Mouse (Mus musculus): ENCODE results near the gene Dock9. TPM values are rescaled to one million over a fixed set of nuclear protein-coding genes. Genes with fewer than 3 reads are reported as not detected.

Dock9 gene
- polyA plus RNA-seq, 1 experiment from 2014 or later: 5.2 TPM

DNA sequence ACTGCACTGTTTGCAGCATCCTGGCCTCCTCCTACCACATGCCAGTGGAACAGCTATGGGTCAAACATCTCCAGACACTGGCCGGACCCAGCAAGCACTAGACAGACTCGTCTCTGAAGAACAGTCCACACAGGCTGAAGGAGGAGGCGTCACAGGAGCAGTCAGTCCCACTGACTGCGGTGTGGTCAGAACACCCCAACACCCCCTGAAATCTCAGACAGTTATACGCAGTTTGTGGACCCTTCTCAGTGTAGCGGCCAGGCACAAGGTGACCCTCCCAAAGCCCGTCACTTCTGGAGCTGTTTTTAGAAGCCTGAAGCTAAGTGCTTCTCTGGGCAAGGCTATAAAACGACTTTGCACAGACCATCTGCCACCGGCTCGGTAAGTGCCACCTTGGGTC lies 143.9 kb downstream of the Dock9 start:
- Histone ChIP-seq H3K9me3 (ENCODE audit: control insufficient read depth, low read length) (no peaks in the 10 kb centered on the region), H3K4me1 (replicated peaks; ENCODE audit: control insufficient read depth, insufficient read depth, low read length) (no peaks in the 10 kb centered on the region; the same call in none of the 2 replicates), H3K4me2 (no peak overlapping the region), H3K27me3 (replicated peaks; ENCODE audit: control insufficient read depth, insufficient read depth, low read length) (no peaks in the 10 kb centered on the region), H3K9ac (ENCODE audit: low read depth, low read length) (no peak overlapping the region), H3K4me3 (ENCODE audit: low read depth, low read length) (no peak overlapping the region), H3K27ac (ENCODE audit: low read depth, low read length) (no peak overlapping the region), H3K36me3 (ENCODE audit: control insufficient read depth, insufficient read depth, low read length) (no peaks in the 10 kb centered on the region)
- WGBS: 82% methylated on average over 10 of the region's 10 CpGs
- ATAC-seq (replicated peaks; ENCODE audit: low FRiP score) (no peak), DNase-seq (ENCODE audit: low spot score) (no peak)

DNA sequence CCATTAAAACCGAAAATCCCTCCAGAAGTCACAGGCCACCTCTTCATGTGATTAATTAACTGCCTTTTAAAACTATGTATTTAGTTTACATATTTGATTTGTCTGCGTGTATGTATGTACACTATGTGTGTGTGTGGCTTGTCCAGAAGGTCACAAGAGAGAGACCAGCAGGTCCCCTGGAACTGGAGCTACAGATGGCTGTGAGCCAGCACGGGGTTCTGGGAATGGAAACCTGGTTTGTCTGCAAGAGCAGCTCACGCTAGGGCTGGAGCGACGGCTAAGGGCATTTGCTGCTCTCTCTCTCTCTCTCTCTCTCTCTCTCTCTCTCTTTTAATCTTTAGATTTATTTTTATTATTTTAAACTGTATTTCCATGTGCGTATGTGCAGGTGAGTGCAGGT lies 144.4 kb downstream of the Dock9 start:
- Histone ChIP-seq H3K36me3 (ENCODE audit: control insufficient read depth, insufficient read depth, low read length) (no peaks in the 10 kb centered on the region), H3K4me2 (no peak overlapping the region), H3K27ac (ENCODE audit: low read depth, low read length) (no peak overlapping the region), H3K4me1 (replicated peaks; ENCODE audit: control insufficient read depth, insufficient read depth, low read length) (no peaks in the 10 kb centered on the region; the same call in 1 of the 2 replicates), H3K9me3 (ENCODE audit: control insufficient read depth, low read length) (no peaks in the 10 kb centered on the region), H3K27me3 (replicated peaks; ENCODE audit: control insufficient read depth, insufficient read depth, low read length) (no peaks in the 10 kb centered on the region), H3K4me3 (ENCODE audit: low read depth, low read length) (no peak overlapping the region), H3K9ac (ENCODE audit: low read depth, low read length) (no peak overlapping the region)
- WGBS: 82% methylated on average over 7 of the region's 7 CpGs
- no peak for ATAC-seq (replicated peaks; ENCODE audit: low FRiP score)
- DNase-seq (ENCODE audit: low spot score): no peak

DNA sequence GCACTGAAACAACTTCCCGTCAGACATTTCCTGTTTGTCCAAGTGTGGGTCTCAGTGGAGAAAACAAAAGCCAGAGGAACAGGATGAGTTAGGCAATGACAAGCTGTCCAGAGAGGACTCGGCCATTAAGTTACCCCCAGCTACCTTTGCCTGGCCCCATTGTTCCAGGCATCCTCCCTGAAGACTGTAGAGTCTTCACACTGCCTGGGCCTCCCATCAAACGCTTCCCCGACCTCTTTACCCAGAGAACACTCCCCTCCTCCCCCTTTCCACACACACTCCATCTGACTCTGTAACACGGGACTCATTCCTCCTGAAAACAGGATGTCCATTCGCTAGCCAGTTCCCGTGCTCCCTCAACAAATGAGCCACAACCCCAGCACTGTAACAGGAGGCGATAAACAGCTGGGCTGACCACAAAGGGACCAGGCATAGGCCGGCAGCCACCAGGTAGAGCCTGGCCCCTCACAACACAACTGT lies 149.0 kb downstream of the Dock9 start:
- Histone ChIP-seq H3K9ac (ENCODE audit: low read depth, low read length) (no peak overlapping the region), H3K27me3 (replicated peaks; ENCODE audit: control insufficient read depth, insufficient read depth, low read length) (no peaks in the 10 kb centered on the region), H3K4me1 (replicated peaks; ENCODE audit: control insufficient read depth, insufficient read depth, low read length) (no peaks in the 10 kb centered on the region; the same call in 1 of the 2 replicates), H3K27ac (ENCODE audit: low read depth, low read length) (no peak overlapping the region), H3K4me2 (no peak overlapping the region), H3K4me3 (ENCODE audit: low read depth, low read length) (no peak overlapping the region), H3K9me3 (ENCODE audit: control insufficient read depth, low read length) (no peaks in the 10 kb centered on the region), H3K36me3 (ENCODE audit: control insufficient read depth, insufficient read depth, low read length) (no peaks in the 10 kb centered on the region)
- DNase-seq (ENCODE audit: low spot score): no peak
- peak; percentile 23; the same call in 1 of the 2 replicates for ATAC-seq (replicated peaks; ENCODE audit: low FRiP score)
- 31% methylated on average over 9 of the region's 9 CpGs for WGBS

DNA sequence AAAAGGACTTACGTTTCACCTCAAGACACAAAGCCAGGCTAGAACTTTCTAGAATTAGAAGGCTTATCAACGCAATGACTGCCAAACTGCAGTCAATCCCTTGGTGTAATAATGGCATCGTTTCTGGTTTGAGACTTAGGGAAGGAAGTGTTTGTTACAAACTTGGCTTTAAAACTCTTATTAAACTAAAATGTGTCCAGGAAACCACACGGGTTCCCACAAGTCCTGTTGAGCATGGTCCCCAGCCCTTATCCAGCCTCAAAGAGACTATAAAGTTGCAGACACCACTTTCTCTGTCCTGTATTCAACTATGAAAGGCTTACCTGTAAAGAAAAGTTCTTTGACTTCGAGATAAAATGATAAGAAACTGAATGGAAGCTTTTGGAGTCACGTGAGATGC lies 149.9 kb downstream of the Dock9 start:
- no peak overlapping the region for H3K27ac ChIP-seq (ENCODE audit: low read depth, low read length)

DNA sequence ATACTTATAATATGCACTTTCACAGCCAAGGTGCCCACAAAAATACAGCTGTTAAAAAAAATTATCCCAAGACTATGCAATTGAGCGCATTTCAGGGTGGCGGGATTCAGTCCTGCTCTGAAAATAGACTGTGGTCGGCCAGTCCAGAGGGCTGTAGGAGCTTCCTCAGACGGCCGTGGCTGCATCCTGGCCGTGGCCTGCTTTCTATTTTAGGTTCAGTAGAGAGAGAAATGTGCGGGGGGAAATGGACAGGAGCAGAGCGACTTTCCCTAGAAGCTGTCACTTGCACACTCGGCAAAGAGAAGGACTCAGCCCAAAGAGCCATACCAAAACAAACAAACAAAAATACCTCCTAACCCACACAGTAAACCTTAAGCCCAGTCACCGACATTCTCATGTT lies 151.0 kb downstream of the Dock9 start:
- WGBS: 43% methylated on average over 10 of the region's 10 CpGs
- Histone ChIP-seq H3K4me2 (peak overlapping the region; percentile 2; the same call in 1 of the 2 replicates), H3K27ac (ENCODE audit: low read depth, low read length) (no peak overlapping the region), H3K27me3 (replicated peaks; ENCODE audit: control insufficient read depth, insufficient read depth, low read length) (no peaks in the 10 kb centered on the region), H3K4me3 (ENCODE audit: low read depth, low read length) (no peak overlapping the region), H3K9me3 (ENCODE audit: control insufficient read depth, low read length) (no peaks in the 10 kb centered on the region), H3K9ac (ENCODE audit: low read depth, low read length) (no peak overlapping the region), H3K4me1 (replicated peaks; ENCODE audit: control insufficient read depth, insufficient read depth, low read length) (no peaks in the 10 kb centered on the region; the same call in 1 of the 2 replicates), H3K36me3 (ENCODE audit: control insufficient read depth, insufficient read depth, low read length) (no peaks in the 10 kb centered on the region)
- ATAC-seq (replicated peaks; ENCODE audit: low FRiP score) (no peak), DNase-seq (ENCODE audit: low spot score) (no peak)

More for the DNA sequence above, 149.9 kb downstream of the Dock9 start:
- no peaks in the 10 kb centered on the region for H3K27me3 ChIP-seq (replicated peaks; ENCODE audit: control insufficient read depth, insufficient read depth, low read length)
- H3K36me3 ChIP-seq (ENCODE audit: control insufficient read depth, insufficient read depth, low read length): no peaks in the 10 kb centered on the region
- ATAC-seq (replicated peaks; ENCODE audit: low FRiP score): no peak
- no peaks in the 10 kb centered on the region for H3K9me3 ChIP-seq (ENCODE audit: control insufficient read depth, low read length)
- no peak overlapping the region for H3K9ac ChIP-seq (ENCODE audit: low read depth, low read length)
- no peak overlapping the region for H3K4me3 ChIP-seq (ENCODE audit: low read depth, low read length)
- WGBS: 57% methylated on average over 6 of the region's 6 CpGs
- no peak for DNase-seq (ENCODE audit: low spot score)
- no peak overlapping the region for H3K4me2 ChIP-seq
- H3K4me1 ChIP-seq (replicated peaks; ENCODE audit: control insufficient read depth, insufficient read depth, low read length): no peaks in the 10 kb centered on the region; the same call in 1 of the 2 replicates

DNA sequence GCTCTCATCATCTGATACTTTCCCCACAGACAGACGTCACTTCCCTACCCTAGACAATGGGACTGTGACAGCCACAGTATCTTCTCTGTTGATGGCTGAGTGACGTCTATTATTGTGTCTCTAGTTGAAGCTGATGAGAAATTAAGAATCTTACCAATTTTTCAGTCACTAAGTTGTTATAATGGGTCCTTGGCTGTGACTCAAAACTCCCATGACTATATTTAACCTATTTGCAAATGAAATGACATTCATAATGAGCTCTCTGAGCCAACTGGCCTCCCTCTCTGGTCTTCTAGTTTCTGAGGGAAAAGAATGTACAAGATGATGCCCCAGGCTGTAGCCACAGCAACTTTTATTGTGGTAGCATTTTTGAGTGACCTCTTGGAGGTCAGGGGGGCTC lies 153.3 kb downstream of the Dock9 start:
- Histone ChIP-seq H3K27me3 (replicated peaks; ENCODE audit: control insufficient read depth, insufficient read depth, low read length) (no peaks in the 10 kb centered on the region), H3K9ac (ENCODE audit: low read depth, low read length) (no peak overlapping the region), H3K4me2 (no peak overlapping the region), H3K4me3 (ENCODE audit: low read depth, low read length) (no peak overlapping the region), H3K27ac (ENCODE audit: low read depth, low read length) (no peak overlapping the region), H3K4me1 (replicated peaks; ENCODE audit: control insufficient read depth, insufficient read depth, low read length) (no peaks in the 10 kb centered on the region), H3K36me3 (ENCODE audit: control insufficient read depth, insufficient read depth, low read length) (no peaks in the 10 kb centered on the region), H3K9me3 (ENCODE audit: control insufficient read depth, low read length) (no peaks in the 10 kb centered on the region)
- no peak for ATAC-seq (replicated peaks; ENCODE audit: low FRiP score)
- 68% methylated on average over 2 of the region's 2 CpGs for WGBS
- DNase-seq (ENCODE audit: low spot score): no peak

DNA sequence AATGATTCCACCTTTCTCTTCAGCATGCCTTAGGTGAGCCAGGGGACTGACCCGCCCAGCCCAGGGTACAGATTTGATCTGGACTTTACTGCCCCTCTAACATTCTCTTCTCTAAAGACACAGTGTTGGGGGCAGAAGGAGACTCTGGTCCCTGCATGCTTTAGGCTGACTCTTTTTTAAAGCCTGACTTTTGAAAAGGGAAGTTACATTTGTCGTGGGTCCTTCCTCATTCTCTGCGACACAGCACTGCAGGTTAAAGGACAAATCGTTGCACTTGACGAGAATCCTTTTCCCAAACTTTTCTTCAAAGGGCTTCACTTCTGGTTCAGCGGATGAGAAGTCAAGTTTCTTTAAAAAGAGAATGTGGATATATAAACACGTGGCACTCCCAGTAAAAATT lies 156.4 kb downstream of the Dock9 start:
- Histone ChIP-seq H3K4me2 (no peak overlapping the region), H3K9ac (ENCODE audit: low read depth, low read length) (no peak overlapping the region), H3K4me1 (replicated peaks; ENCODE audit: control insufficient read depth, insufficient read depth, low read length) (no peaks in the 10 kb centered on the region), H3K27ac (ENCODE audit: low read depth, low read length) (no peak overlapping the region), H3K36me3 (ENCODE audit: control insufficient read depth, insufficient read depth, low read length) (no peaks in the 10 kb centered on the region), H3K9me3 (ENCODE audit: control insufficient read depth, low read length) (no peaks in the 10 kb centered on the region), H3K27me3 (replicated peaks; ENCODE audit: control insufficient read depth, insufficient read depth, low read length) (no peaks in the 10 kb centered on the region), H3K4me3 (ENCODE audit: low read depth, low read length) (no peak overlapping the region)
- ATAC-seq (replicated peaks; ENCODE audit: low FRiP score) (no peak), DNase-seq (ENCODE audit: low spot score) (no peak)
- 65% methylated on average over 7 of the region's 7 CpGs for WGBS

DNA sequence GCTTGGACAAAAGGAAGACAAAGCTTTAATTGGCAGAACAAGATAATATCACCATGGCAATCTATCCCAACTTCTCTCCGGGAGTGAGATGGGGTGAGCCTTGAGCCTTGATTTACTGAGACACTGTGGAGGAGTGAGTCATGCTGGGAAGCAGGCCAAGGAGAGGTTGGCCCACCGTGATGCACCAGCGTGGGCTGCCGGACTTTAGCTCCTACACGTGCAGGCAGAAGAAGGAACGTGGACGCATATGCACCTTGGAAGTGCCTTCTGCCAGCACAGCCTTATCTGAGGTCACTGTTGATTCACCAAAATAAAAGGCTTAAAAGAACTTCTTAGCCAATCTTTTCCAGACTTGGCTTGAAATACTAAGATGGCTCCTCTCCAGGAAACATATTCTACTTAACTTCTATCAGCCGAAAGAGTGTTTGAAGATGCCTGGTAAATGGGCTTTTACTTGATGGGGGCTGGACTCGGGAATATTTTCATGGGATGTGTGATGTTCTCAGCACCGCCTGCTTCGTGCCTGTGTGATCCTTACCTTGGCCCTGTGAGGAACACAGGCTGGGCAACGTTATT lies 160.6 kb downstream of the Dock9 start:
- no peak for ATAC-seq (replicated peaks; ENCODE audit: low FRiP score)
- WGBS: 86% methylated on average over 12 of the region's 12 CpGs
- H3K9me3 ChIP-seq (ENCODE audit: control insufficient read depth, low read length): no peaks in the 10 kb centered on the region
- H3K27ac ChIP-seq (ENCODE audit: low read depth, low read length): no peak overlapping the region
- no peaks in the 10 kb centered on the region for H3K27me3 ChIP-seq (replicated peaks; ENCODE audit: control insufficient read depth, insufficient read depth, low read length)
- no peak for DNase-seq (ENCODE audit: low spot score)
- H3K9ac ChIP-seq (ENCODE audit: low read depth, low read length): no peak overlapping the region
- no peaks in the 10 kb centered on the region for H3K4me1 ChIP-seq (replicated peaks; ENCODE audit: control insufficient read depth, insufficient read depth, low read length)
- no peak overlapping the region for H3K4me3 ChIP-seq (ENCODE audit: low read depth, low read length)
- H3K36me3 ChIP-seq (ENCODE audit: control insufficient read depth, insufficient read depth, low read length): no peaks in the 10 kb centered on the region
- H3K4me2 ChIP-seq: no peak overlapping the region

DNA sequence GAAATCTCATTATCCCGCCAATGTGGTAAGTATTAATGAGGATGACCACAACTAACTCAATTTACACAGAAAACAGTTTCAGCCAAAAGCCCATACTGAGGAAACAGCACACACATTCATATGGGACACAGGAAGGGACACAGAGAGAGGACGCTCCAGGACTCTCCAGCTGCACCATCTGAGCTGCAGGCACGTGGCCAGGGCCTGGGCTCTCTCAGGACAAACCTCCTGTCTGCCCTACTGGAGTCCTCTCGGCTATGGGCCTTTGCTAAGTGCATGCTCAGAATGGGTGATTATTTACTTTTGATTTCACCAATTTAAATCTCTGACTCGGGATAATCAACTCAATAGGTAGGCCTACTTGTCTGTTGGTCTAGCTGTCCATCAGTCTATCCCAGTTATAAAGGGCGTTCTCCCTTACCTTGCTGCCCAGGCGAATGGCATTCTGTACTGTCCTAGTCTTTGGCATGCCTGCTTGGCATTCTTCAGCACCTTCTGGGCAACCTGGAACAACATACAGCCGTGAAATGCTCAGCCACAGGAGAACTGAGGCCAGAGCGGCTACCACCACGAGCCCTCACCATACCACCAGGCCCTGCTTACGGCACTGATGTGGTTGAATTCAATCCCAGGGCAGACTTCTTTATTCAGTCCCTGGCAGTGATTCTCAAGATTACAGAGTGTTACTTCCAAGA lies 162.8 kb downstream of the Dock9 start:
- H3K4me1 ChIP-seq (replicated peaks; ENCODE audit: control insufficient read depth, insufficient read depth, low read length): no peaks in the 10 kb centered on the region
- DNase-seq (ENCODE audit: low spot score) (no peak), ATAC-seq (replicated peaks; ENCODE audit: low FRiP score) (no peak)
- H3K36me3 ChIP-seq (ENCODE audit: control insufficient read depth, insufficient read depth, low read length): no peaks in the 10 kb centered on the region
- H3K27me3 ChIP-seq (replicated peaks; ENCODE audit: control insufficient read depth, insufficient read depth, low read length): no peaks in the 10 kb centered on the region
- no peak overlapping the region for H3K9ac ChIP-seq (ENCODE audit: low read depth, low read length)
- H3K9me3 ChIP-seq (ENCODE audit: control insufficient read depth, low read length): no peaks in the 10 kb centered on the region
- no peak overlapping the region for H3K4me3 ChIP-seq (ENCODE audit: low read depth, low read length)
- WGBS: 84% methylated on average over 11 of the region's 11 CpGs
- H3K27ac ChIP-seq (ENCODE audit: low read depth, low read length): no peak overlapping the region
- H3K4me2 ChIP-seq: no peak overlapping the region
